21 mouse cellular contexts compared by ENCODE assay signal in genomic region chr14:13333372-13333771, GRCm38 (mm10). TPM values are rescaled to one million over a fixed set of nuclear protein-coding genes. Genes with fewer than 3 reads are reported as not detected.
"Had no signal": no experiment of that assay in that cellular context is flagged by ENCODE, and none has a peak within 500 bp of the region (broad histone marks: within the 10 kb centered on the region; RNA-seq: fewer than 3 reads in every experiment).

No protein-coding gene starts in this region.

- H3K9me3 ChIP-seq: kidney, embryonic 15.5 days; limb, embryonic 12.5 days; limb, embryonic 15.5 days had no signal

- H3K36me3 ChIP-seq: kidney, embryonic 15.5 days; limb, embryonic 12.5 days; limb, embryonic 15.5 days had no signal

- DNase-seq: kidney, adult 11 months; kidney, adult 8-10 months; kidney, postnatal 10 days; kidney, postnatal 36 days; left cerebral cortex, postnatal 4 days; liver, postnatal 0 days; lung, embryonic 14.5 days; midbrain, embryonic 14.5 days; thymus, adult 18-20 months; thymus, postnatal 36 days had no signal

- H3K27ac ChIP-seq: kidney, embryonic 15.5 days; limb, embryonic 12.5 days; limb, embryonic 15.5 days; liver, embryonic 14.5 days; macrophage had no signal

- H3K4me2 ChIP-seq: kidney, embryonic 15.5 days; limb, embryonic 12.5 days; limb, embryonic 15.5 days; liver, embryonic 11.5 days; lung, embryonic 14.5 days had no signal

- ATAC-seq: liver, postnatal 0 days; lung, postnatal 0 days had no signal

- H3K4me1 ChIP-seq: kidney, embryonic 15.5 days; limb, embryonic 12.5 days; limb, embryonic 15.5 days had no signal

- H3K27me3 ChIP-seq: kidney, embryonic 15.5 days; limb, embryonic 12.5 days; limb, embryonic 15.5 days had no signal

- H3K9ac ChIP-seq: kidney, embryonic 15.5 days; limb, embryonic 12.5 days; limb, embryonic 15.5 days; liver, embryonic 14.5 days; liver, postnatal 0 days; lung, embryonic 14.5 days had no signal

- H3K4me3 ChIP-seq: kidney, embryonic 15.5 days; limb, embryonic 12.5 days; limb, embryonic 15.5 days; myocyte had no signal

RNA-seq across cellular contexts. Expression of gene Synpr, which starts 48.8 kb away (rescaled TPM):
- polyA plus RNA-seq: liver, postnatal 0 days; macrophage; small intestine, adult 2 months; spleen, adult 2 months; testis, adult 2 months had no signal
